Mouse (Mus musculus) myocyte (in vitro differentiated cells): ENCODE measurements around the gene Rxra.

Experiments used
- MAX ChIP-seq: IDR thresholded peaks from one replicate; pipeline ENCODE4 v1.6.1; 2011; ENCODE audit warnings: low read depth, mild to moderate bottlenecking, control low read depth
- POLR2A ChIP-seq: IDR thresholded peaks from one replicate; pipeline ENCODE4 v1.6.1; 2011; ENCODE audit warnings: low read depth, mild to moderate bottlenecking, control low read depth, moderate library complexity; ENCODE audit not compliant: insufficient read length
- TCF12 ChIP-seq: IDR thresholded peaks from one replicate; pipeline ENCODE4 v1.6.1; 2011; ENCODE audit warnings: mild to moderate bottlenecking, control low read depth; ENCODE audit not compliant: poor library complexity, insufficient read depth, severe bottlenecking
- TCF3 ChIP-seq: IDR thresholded peaks from one replicate; pipeline ENCODE4 v1.6.1; 2011; ENCODE audit warnings: low read depth, control low read depth; ENCODE audit not compliant: insufficient read length

DNA sequence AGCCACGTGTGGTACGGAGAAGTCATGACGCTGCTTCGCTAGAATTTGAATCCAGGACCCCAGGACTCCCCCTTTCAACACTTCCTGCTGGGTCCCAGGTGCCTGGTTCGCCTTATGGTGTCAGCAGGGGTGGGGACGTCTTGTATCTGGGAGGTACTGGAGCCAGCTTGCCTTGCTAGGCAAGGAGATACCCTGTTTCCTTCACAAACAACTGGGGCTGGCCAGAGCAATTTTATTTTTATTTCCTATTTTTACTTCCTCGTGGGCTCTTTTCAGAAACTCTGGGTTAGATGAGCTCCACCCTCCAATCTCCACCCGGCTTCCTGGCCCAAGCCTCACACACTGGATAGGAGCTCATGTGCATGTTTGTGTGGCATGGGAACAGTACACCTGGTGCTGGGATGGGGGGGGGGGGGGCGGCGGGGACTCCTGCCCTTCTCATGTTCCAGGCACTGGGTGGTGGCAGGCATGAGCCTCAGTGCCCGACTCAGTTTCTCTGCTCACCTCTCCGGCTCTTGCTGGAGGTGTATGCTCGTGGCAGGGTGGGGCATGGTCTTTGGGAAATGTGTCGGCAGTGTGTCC lies 15.0 kb downstream of the Rxra start:
- no peak for TF ChIP-seq POLR2A
- TF ChIP-seq MAX = no peak
- TF ChIP-seq TCF3 = no peak
- TF ChIP-seq TCF12 = no peak
